Mouse (Mus musculus) hindbrain, embryonic 16.5 days (tissue): ENCODE data around the gene A730071L15Rik. TPM values are rescaled to one million over a fixed set of nuclear protein-coding genes. Genes with fewer than 3 reads are reported as not detected.

ENCODE experiments used
- ATAC-seq: fragments of 200-750 bp; cut with Nextera tagmentation; 2 replicates; pipeline ENCODE4 v1.8.0; 2017; ENCODE audit warnings: moderate TSS enrichment, moderate library complexity
- H3K27ac ChIP-seq: fragments of 300-500 bp; sonication (generic); 2 replicates; pipeline ENCODE4 v1.5.1; 2014; ENCODE audit warnings: low read depth, mild to moderate bottlenecking, control low read depth, low read length, moderate library complexity
- H3K27me3 ChIP-seq: fragments of 300-500 bp; sonication (generic); replicated peaks from 2 replicates; pipeline ENCODE4 v1.6.1; 2014; ENCODE audit warnings: low read length; ENCODE audit not compliant: control insufficient read depth, insufficient read depth
- H3K36me3 ChIP-seq: fragments of 300-500 bp; sonication (generic); 2 replicates; pipeline ENCODE4 v1.6.1; 2014; ENCODE audit warnings: mild to moderate bottlenecking, low read length, moderate library complexity, mixed read lengths; ENCODE audit not compliant: control insufficient read depth, insufficient read depth
- H3K4me1 ChIP-seq: fragments of 300-500 bp; sonication (generic); 2 replicates; pipeline ENCODE4 v1.6.1; 2014; ENCODE audit warnings: low read depth, low read length; ENCODE audit not compliant: control insufficient read depth, insufficient read depth
- H3K4me2 ChIP-seq: fragments of 300-500 bp; sonication (generic); 2 replicates; pipeline ENCODE4 v1.6.1; 2014; ENCODE audit warnings: mild to moderate bottlenecking, low read length, control low read depth, moderate library complexity
- H3K4me3 ChIP-seq: fragments of 300-500 bp; sonication (generic); 2 replicates; pipeline ENCODE4 v1.5.1; 2014; ENCODE audit warnings: mild to moderate bottlenecking, low read length, control low read depth, moderate library complexity
- H3K9ac ChIP-seq: fragments of 300-500 bp; sonication (generic); 2 replicates; pipeline ENCODE4 v1.6.1; 2014; ENCODE audit warnings: low read depth, mild to moderate bottlenecking, control low read depth, low read length, moderate library complexity
- H3K9me3 ChIP-seq: fragments of 300-500 bp; sonication (generic); 2 replicates; pipeline ENCODE4 v1.6.1; 2014; ENCODE audit warnings: mild to moderate bottlenecking, low read length, moderate library complexity; ENCODE audit not compliant: control insufficient read depth
- WGBS: fragments of 180-500 bp; shearing (Covaris S2); extraction: QIAGEN DNeasy Blood & Tissue Kit; methylation state at CpG from one replicate; pipeline ENCODE4 v1.1.7; 2014; 5-methylcytosine and 5-hydroxymethylcytosine counted together
- polyA plus RNA-seq: library from polyadenylated mRNA; unstranded; fragments of >200 nt; fragmentation: Nextera tagmentation; extraction: Ambion mirVana; gene quantifications from 2 replicates; pipeline ENCODE4 v1.2.1, GENCODE M21; 2015

The A730071L15Rik gene
- polyA plus RNA-seq, 1 experiment from 2014 or later: 0.71 TPM

DNA sequence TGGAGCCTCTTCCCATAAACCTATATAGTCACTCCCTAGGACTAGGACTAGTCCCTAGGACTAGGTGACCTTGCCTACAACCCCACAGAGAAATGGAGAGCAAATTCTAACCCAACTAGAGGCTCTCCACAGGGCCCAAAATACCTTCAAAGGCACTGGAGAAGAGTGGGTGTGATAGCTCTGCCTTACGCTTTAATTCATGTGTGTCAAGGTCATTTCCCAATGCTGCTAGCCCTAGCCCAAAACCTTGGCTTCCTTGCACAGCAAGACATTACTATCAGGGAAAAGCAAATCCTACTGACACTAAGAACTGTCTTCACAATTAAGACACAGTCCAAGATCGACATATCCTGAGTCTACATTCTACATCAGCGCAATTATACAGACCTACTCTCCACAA, 36.8 kb upstream of the A730071L15Rik start:
- Histone ChIP-seq H3K27ac (no peak overlapping the region), H3K4me2 (no peak overlapping the region), H3K9ac (no peak overlapping the region), H3K27me3 (no peaks in the 10 kb centered on the region), H3K4me1 (no peaks in the 10 kb centered on the region; the same call in 1 of the 2 replicates), H3K9me3 (no peaks in the 10 kb centered on the region), H3K36me3 (no peaks in the 10 kb centered on the region), H3K4me3 (no peak overlapping the region)
- WGBS: 97% methylated on average over 3 of the region's 3 CpGs
- no peak for ATAC-seq

DNA sequence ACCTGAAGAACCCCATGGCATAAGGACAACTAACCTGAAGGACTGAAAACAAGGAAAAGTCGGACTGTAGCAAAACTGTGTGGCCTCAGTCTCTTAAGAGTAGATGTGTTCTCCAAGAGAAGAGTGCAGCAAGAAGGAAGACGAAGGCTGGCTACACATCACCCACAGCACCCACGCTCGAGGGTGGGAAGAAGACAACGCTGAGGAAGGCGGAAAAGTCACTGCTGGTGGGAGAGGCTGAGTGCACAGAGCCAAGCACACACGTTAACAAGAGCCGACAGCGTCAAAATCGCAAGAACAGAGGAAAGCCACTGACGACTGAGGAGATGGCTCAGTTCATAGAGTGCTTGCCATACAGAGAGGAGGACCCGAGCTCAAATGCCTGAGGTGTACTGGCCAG, 36.1 kb upstream of the A730071L15Rik start:
- H3K9me3 ChIP-seq: no peaks in the 10 kb centered on the region
- no peak overlapping the region for H3K4me3 ChIP-seq
- no peak overlapping the region for H3K27ac ChIP-seq
- no peaks in the 10 kb centered on the region; the same call in 1 of the 2 replicates for H3K4me1 ChIP-seq
- no peaks in the 10 kb centered on the region for H3K36me3 ChIP-seq
- H3K4me2 ChIP-seq: no peak overlapping the region
- H3K27me3 ChIP-seq: no peaks in the 10 kb centered on the region
- H3K9ac ChIP-seq: no peak overlapping the region
- no peak for ATAC-seq
- WGBS: 90% methylated on average over 12 of the region's 12 CpGs

DNA sequence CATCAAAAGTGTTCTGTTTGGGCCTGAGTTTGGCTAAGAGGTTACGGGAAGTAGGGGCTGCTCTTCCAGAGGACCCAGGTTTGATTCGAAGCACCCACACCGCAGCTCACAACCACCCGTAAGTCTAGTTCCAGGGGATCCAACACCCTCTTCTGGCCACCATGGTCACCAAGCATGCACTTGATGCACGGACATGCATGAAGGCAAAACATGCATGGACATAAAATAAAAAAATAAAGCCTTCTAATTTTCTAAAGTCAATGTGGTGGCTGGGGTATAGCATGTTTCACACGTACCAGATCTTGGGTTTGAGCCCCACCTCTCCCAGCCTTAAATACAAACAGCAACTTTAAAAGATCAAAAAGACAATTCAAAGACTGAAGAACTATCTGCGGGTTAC, 35.0 kb upstream of the A730071L15Rik start:
- H3K27ac ChIP-seq: no peak overlapping the region
- no peak overlapping the region for H3K4me3 ChIP-seq
- no peaks in the 10 kb centered on the region; the same call in 1 of the 2 replicates for H3K4me1 ChIP-seq
- no peaks in the 10 kb centered on the region for H3K9me3 ChIP-seq
- no peaks in the 10 kb centered on the region for H3K36me3 ChIP-seq
- ATAC-seq: no peak
- no peak overlapping the region for H3K4me2 ChIP-seq
- WGBS: 97% methylated on average over 7 of the region's 7 CpGs
- no peak overlapping the region for H3K9ac ChIP-seq
- no peaks in the 10 kb centered on the region for H3K27me3 ChIP-seq

DNA sequence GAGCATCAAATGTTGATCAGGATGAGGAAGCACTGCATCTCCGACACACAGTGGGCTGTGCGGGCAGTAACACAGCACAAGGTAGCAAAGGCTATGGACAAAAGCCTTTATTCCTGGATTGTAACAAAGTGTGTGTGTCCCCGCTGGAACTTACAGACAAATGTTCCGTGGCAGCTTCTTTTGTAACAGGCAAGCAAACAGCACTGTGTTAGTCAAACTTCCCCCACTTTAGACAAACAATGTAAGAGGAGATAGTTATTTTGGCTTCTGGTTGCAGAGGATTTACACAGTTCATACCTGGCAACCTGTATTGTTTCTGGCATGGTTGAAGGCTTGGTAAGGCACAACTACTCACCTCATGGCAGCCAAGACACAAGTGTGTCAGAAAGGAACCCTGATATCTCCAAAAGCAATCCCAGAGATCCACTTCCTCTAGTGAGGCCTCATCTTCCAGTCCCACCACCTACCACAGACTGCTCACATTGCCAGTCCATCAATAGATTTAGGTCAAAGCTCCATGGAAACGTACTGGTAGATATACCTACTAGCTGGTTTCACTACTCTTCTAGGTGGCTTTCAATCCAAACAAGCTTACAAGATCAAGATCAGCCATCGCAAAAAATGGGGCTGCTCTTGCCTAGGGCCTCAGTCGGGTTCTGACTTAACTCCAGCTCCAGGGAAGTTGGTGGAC, 34.3 kb upstream of the A730071L15Rik start:
- WGBS: 93% methylated on average over 7 of the region's 7 CpGs

DNA sequence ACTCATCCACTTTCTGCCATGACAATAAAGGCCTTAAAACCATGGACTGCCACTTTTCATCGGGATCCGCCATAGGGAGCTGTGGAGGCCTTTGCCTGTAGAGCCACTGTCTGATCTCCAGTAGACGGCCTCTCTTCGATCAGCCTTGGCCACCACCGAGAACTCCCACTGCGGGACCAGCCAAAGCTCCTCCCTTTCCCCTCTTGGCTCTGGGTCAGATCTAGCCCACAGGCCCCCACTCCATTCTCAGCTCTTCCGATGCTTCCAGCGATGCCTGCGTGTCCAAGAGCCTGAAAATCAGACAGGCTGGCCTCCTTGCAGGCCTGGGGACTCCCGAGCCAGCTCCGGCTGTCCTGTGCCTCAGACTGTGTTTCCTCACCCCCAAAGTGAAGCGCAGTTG, 33.5 kb upstream of the A730071L15Rik start:
- 85% methylated on average over 12 of the region's 12 CpGs for WGBS

More for the DNA sequence above, 34.3 kb upstream of the A730071L15Rik start:
- H3K4me2 ChIP-seq: no peak overlapping the region
- no peaks in the 10 kb centered on the region for H3K36me3 ChIP-seq
- no peak for ATAC-seq
- no peaks in the 10 kb centered on the region for H3K27me3 ChIP-seq
- H3K4me3 ChIP-seq: no peak overlapping the region
- no peak overlapping the region for H3K27ac ChIP-seq
- H3K4me1 ChIP-seq: no peaks in the 10 kb centered on the region; the same call in 1 of the 2 replicates
- no peak overlapping the region for H3K9ac ChIP-seq
- no peaks in the 10 kb centered on the region for H3K9me3 ChIP-seq

DNA sequence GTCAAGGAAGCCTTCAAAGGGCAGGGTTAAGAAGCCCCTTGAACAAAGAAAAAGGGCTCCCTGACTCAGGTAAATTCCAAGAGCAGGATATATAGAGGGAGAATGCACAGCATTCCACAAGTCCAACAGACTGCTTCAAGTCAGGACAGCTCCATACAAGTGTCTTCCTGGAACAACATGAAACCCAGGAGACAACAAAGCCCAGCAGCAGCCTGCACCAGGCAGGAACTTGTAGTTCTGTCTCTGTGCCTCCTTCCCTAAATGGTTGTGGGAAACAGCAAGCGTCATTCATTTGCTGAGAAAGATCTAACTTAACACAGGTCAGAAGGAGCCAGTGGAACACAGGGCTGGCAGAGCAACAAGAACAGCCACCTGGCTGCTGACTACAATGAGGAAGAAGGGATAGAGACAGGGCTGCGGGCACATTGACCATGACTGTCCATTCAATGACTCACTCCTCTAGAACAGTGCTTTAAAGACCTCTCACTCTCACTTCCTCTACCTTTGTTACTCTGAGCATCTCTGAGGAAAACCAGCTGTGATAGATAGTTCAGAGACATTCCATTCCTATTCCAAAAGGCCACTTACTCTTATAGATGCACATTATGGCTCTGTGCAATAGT, 30.7 kb upstream of the A730071L15Rik start:
- Histone ChIP-seq H3K4me3 (no peak overlapping the region), H3K9ac (no peak overlapping the region), H3K9me3 (no peaks in the 10 kb centered on the region), H3K27me3 (no peaks in the 10 kb centered on the region), H3K27ac (no peak overlapping the region), H3K36me3 (no peaks in the 10 kb centered on the region), H3K4me2 (no peak overlapping the region), H3K4me1 (no peaks in the 10 kb centered on the region)
- WGBS: 76% methylated on average over 2 of the region's 2 CpGs
- ATAC-seq: no peak

More for the DNA sequence above, 33.5 kb upstream of the A730071L15Rik start:
- Histone ChIP-seq H3K4me2 (no peak overlapping the region), H3K9me3 (no peaks in the 10 kb centered on the region), H3K9ac (no peak overlapping the region), H3K4me1 (no peaks in the 10 kb centered on the region), H3K4me3 (no peak overlapping the region), H3K36me3 (no peaks in the 10 kb centered on the region), H3K27ac (no peak overlapping the region; the same call in 1 of the 2 replicates), H3K27me3 (no peaks in the 10 kb centered on the region)
- peak; percentile 52; the same call in 1 of the 2 replicates for ATAC-seq

DNA sequence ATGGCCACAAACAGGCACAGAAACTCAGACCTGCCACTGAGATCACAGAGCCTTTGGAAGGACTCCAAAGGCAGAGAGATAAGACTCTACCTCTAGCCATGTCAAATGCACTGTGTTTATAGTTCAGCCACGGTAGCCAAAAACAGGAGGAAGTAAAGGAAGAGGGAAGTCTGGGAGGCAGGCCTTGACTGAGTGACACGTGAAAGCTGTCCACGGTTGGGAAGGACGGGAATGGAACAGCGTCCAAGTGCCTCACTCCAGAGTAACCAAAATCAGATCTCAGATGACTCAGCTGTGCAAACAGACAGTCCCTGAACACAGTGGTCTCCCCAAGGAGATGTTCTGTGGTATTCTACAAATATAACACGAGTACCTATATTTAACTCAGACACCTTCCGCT, 25.1 kb upstream of the A730071L15Rik start:
- Histone ChIP-seq H3K9ac (no peak overlapping the region), H3K27me3 (no peaks in the 10 kb centered on the region), H3K27ac (no peak overlapping the region), H3K4me1 (peaks cover 14% of the 10 kb centered on the region), H3K4me2 (no peak overlapping the region), H3K36me3 (no peaks in the 10 kb centered on the region), H3K9me3 (no peaks in the 10 kb centered on the region), H3K4me3 (no peak overlapping the region)
- ATAC-seq: no peak; the same call in 1 of the 2 replicates
- WGBS: 82% methylated on average over 7 of the region's 7 CpGs

DNA sequence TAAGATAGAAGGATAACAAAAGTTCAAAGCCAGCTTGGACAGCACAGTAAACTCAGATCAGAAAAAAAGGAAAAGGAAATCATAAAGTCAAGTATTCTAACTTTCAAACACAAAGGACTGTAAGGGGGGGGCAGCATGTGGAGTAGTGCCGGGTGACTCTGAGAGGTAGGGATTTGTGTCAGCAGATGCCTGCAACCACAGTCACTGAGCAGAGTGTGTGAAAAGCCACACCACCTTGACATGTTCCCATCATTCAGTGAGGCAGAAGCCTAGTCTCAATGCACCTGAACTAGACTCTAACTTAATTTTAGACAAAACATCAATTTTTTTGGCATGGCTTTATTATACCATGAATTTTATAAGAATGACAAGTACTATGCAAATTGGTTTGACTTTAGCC, 24.3 kb upstream of the A730071L15Rik start:
- peaks cover 14% of the 10 kb centered on the region for H3K4me1 ChIP-seq
- H3K4me3 ChIP-seq: no peak overlapping the region
- H3K27ac ChIP-seq: no peak overlapping the region
- H3K9ac ChIP-seq: no peak overlapping the region
- no peak overlapping the region for H3K4me2 ChIP-seq
- no peaks in the 10 kb centered on the region for H3K36me3 ChIP-seq
- WGBS: 71% methylated on average over 1 of the region's 1 CpGs
- no peak for ATAC-seq
- no peaks in the 10 kb centered on the region for H3K27me3 ChIP-seq
- no peaks in the 10 kb centered on the region for H3K9me3 ChIP-seq

DNA sequence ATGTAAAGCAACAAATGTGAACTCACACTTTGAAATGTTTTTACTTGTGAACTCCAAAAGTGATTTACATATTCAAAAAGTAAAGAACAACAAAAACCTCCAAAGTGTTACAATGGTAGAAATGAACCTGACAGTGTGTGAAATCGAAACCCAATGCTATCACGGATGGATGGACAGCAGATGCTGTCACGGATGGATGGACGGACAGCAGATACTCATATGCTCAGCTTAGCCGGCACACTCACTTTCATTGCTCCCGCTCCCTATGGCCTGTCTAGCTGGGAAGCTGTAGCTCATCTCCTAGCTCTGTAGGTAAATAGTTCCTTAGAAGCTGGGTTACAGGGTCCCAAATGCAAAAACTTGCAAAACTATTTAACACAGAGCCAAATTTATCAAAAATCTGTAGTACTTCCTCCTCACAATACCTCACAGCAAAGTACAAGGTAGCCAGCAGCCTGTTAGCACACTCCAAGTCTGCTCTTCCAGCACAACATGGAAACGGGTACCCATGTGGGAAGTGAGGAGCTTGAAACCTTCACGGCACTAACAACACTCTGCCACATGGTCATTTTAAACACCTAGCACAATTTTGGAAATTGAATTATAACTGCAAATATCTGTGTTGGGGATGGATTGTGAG, 21.9 kb upstream of the A730071L15Rik start:
- H3K9me3 ChIP-seq: no peaks in the 10 kb centered on the region
- ATAC-seq: no peak
- H3K9ac ChIP-seq: no peak overlapping the region
- H3K4me1 ChIP-seq: peaks cover 16% of the 10 kb centered on the region
- H3K27ac ChIP-seq: no peak overlapping the region
- 47% methylated on average over 8 of the region's 8 CpGs for WGBS
- H3K27me3 ChIP-seq: no peaks in the 10 kb centered on the region
- no peak overlapping the region for H3K4me3 ChIP-seq
- H3K36me3 ChIP-seq: no peaks in the 10 kb centered on the region
- no peak overlapping the region for H3K4me2 ChIP-seq
